Mouse (Mus musculus) kidney, adult 10 weeks (tissue): ENCODE measurements around the gene P3h2. TPM values are rescaled to one million over a fixed set of nuclear protein-coding genes. Genes with fewer than 3 reads are reported as not detected.

Experiments used
- polyA plus RNA-seq: library from polyadenylated mRNA; stranded (reverse); fragments of 350-450 nt; fragmentation: Illumina TruSeq; extraction: RNeasy Lipid Tissue Mini Kit (QIAGEN cat#74804); gene quantifications from one replicate; pipeline ENCODE4 v1.2.3, GENCODE M21; 2014; ENCODE audit warnings: low read depth, low replicate concordance

The P3h2 gene
- 157 TPM for polyA plus RNA-seq

GRCm38 (mm10) chr16:26105115-26105974 lies at the start of gene P3h2:
Gene P3h2 (minus strand): TSS chr16:26105784.

